Mouse (Mus musculus) 3T3-L1 (cell line): ENCODE results near the gene Ppp2r2d.

Experiments used
- DNase-seq: peaks from one replicate; pipeline ENCODE4 v3.0.0-alpha.2; 2015; ENCODE audit warnings: low read depth, low spot score

The Ppp2r2d gene

GRCm38 (mm10) chr7:138923756-138924425 is 78.0 kb downstream of the Ppp2r2d start:
- peak; percentile 77 for DNase-seq

GRCm38 (mm10) chr7:138928456-138928855 is 82.6 kb downstream of the Ppp2r2d start:
- no peak for DNase-seq
